Mouse (Mus musculus) splenic B cell, adult 2 months (primary cell): ENCODE data around the gene Pigw.
"Not testable (repeated sequence)": the region's sequence is repeated elsewhere in the genome, so short reads cannot be mapped to it uniquely, and the experiment has no call there.

Experiments used
- DNase-seq: peaks from one replicate; pipeline ENCODE4 v3.0.0-alpha.2; 2011; ENCODE audit warnings: low read depth, low spot score
- H3K27me3 ChIP-seq: 2 replicates; pipeline ENCODE4 v1.6.1; 2012; ENCODE audit warnings: mild to moderate bottlenecking, low read length, moderate library complexity, mixed read lengths; ENCODE audit not compliant: control insufficient read depth, poor library complexity, insufficient read depth, severe bottlenecking
- H3K36me3 ChIP-seq: 2 replicates; pipeline ENCODE4 v1.6.1; 2012; ENCODE audit warnings: mild to moderate bottlenecking, low read length, moderate library complexity, mixed read lengths; ENCODE audit not compliant: control insufficient read depth, poor library complexity, insufficient read depth, severe bottlenecking

Pigw gene

DNA sequence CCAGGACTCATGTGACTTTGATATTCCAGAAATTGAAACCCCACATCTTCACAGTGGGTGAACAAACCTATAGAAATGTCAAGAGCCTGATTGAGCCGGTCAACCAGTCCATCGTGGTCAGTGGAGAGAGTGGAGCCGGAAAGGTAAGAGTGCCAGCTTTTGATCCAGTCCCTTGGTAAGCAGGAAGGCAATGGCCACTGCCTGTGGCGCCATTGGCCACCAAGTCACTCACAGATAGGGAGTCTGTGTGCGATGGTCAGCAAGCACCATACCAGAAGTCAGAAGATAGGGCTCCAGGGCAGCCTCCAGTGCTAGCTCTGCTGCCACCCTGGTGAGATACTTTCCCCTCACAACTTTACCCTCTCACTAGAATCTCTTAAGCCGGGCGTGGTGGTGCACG is 7.9 kb upstream of the Pigw start:
- H3K27me3 ChIP-seq = no peaks in the 10 kb centered on the region
- no peak for DNase-seq
- no peaks in the 10 kb centered on the region; the same call in 1 of the 2 replicates for H3K36me3 ChIP-seq

DNA sequence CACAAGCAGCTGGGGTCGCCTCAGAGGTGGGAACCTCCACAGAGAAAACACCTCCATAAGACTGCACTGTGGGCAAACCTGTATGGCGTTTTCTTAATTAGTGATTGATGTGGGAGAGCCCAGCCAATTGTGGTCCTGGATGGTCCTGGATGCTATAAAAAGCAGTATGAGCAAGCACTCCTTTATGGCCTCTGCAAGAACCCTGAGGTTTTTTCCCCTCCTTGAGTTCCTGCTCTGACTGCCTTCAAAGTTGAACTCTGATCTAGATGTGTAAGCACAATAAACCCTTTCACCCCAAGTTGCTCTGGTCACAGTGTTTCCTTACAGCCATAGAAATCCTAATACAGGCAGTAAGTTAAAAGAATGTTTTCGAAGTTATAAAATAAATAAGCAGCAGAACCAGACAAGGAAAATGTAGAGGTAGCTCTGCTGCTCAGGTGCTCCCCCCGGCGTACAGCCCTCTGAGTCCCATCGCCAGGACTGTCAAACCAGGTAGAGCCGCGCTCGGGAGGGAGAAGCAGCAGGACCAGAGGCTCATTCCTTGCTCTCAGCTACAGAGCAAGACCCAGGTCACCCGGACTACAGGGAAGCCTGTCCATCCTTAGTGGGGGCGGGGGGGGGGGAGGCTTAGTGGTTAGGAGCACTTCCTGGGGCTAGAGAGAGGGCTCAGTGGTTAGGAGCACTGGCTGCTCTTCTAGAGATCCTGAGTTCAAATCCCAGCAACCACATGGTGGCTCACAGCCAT is 6.9 kb upstream of the Pigw start:
- no peaks in the 10 kb centered on the region; the same call in 1 of the 2 replicates for H3K36me3 ChIP-seq
- no peak for DNase-seq
- no peaks in the 10 kb centered on the region for H3K27me3 ChIP-seq

GRCm38 (mm10) chr11:84886236-84886635 is 6.2 kb upstream of the Pigw start:
- Histone ChIP-seq H3K27me3 (no peaks in the 10 kb centered on the region), H3K36me3 (no peaks in the 10 kb centered on the region; the same call in 1 of the 2 replicates)
- no peak for DNase-seq

GRCm38 (mm10) chr11:84885238-84885637 is 5.2 kb upstream of the Pigw start:
- Histone ChIP-seq H3K36me3 (no peaks in the 10 kb centered on the region; the same call in 1 of the 2 replicates), H3K27me3 (no peaks in the 10 kb centered on the region)
- no peak for DNase-seq

- no peaks in the 10 kb centered on the region for H3K27me3 ChIP-seq
- DNase-seq = no peak
- H3K36me3 ChIP-seq = no peaks in the 10 kb centered on the region
Measured at GRCm38 (mm10) chr11:84882346-84882745, 2.3 kb upstream of the Pigw start.

- H3K27me3 ChIP-seq = no peaks in the 10 kb centered on the region
- DNase-seq = no peak
- H3K36me3 ChIP-seq = 0 out of 2 replicates have a peak, but pooled peaks cover 2% of the 10 kb centered on the region
Measured at GRCm38 (mm10) chr11:84880971-84881370, 886 bp upstream of the Pigw start.

DNA sequence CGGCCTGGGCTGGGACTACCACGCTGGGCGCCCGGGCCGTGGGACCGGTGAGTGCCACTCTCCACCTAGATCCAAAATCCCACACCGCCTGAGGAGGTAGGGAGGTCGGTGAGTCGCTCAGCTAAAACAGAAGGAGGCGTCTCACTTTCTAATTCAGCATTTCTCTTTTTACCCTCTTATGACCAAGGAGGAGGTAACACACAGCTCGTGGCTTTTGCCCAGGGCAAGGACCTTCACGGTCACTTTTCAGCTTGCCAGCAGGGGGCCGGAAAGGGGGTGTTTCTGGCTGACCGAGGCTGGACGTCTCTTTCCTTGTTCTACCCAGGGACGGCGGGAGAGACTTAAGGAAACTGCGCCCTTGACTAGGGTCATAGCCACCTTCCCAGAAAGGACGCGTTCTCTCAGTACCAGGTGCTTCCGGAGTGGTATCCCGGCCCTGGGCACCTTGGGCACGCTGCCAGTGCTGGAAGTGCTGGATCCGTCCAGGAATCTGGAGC is 428 bp upstream of the Pigw start:
- DNase-seq = peak; percentile 52
- Histone ChIP-seq H3K36me3 (0 out of 2 replicates have a peak, but pooled peaks cover 2% of the 10 kb centered on the region), H3K27me3 (no peaks in the 10 kb centered on the region)

GRCm38 (mm10) chr11:84879007-84879771 is 896 bp downstream of the Pigw start:
- Histone ChIP-seq H3K27me3 (no peaks in the 10 kb centered on the region), H3K36me3 (0 out of 2 replicates have a peak, but pooled peaks cover 2% of the 10 kb centered on the region)
- DNase-seq = no peak

GRCm38 (mm10) chr11:84876020-84876419 is 4.1 kb downstream of the Pigw start:
- not testable (repeated sequence) for H3K36me3 ChIP-seq, DNase-seq, H3K27me3 ChIP-seq

GRCm38 (mm10) chr11:84873042-84873833 is 6.8 kb downstream of the Pigw start:
- no peak for DNase-seq
- Histone ChIP-seq H3K36me3 (0 out of 2 replicates have a peak, but pooled peaks cover 2% of the 10 kb centered on the region), H3K27me3 (no peaks in the 10 kb centered on the region)

GRCm38 (mm10) chr11:84871548-84872069 is 8.5 kb downstream of the Pigw start:
- 0 out of 2 replicates have a peak, but pooled peaks cover 2% of the 10 kb centered on the region for H3K36me3 ChIP-seq
- DNase-seq = no peak
- no peaks in the 10 kb centered on the region for H3K27me3 ChIP-seq

DNA sequence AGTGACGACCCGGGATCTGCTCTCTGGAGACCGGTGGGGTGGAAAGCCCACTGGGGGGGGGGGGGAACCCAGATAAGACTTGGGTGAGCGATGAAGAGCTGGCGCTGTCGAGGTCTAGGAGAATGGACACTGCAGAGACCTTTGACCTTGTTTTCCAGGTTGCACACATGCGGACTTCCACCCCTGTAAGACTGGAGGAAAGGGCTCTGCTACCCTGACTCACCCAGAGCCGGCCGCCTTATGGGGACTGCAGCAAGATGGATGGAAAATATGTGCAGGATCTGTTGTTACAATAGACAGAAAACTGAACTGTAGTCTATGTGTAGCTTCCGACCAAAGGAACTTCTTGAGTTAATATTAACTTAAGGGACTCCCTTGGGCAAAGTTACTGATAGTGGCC is 9.0 kb downstream of the Pigw start:
- no peaks in the 10 kb centered on the region for H3K36me3 ChIP-seq
- H3K27me3 ChIP-seq = no peaks in the 10 kb centered on the region
- DNase-seq = no peak

- Histone ChIP-seq H3K36me3 (no peaks in the 10 kb centered on the region; the same call in 1 of the 2 replicates), H3K27me3 (no peaks in the 10 kb centered on the region)
- DNase-seq = peak; percentile 96
Measured at GRCm38 (mm10) chr11:84870337-84871043, 9.6 kb downstream of the Pigw start, which contains the start of gene Ggnbp2. TSS of gene Ggnbp2 (minus strand) at chr11:84870817.
